Mouse (Mus musculus) left cerebral cortex, adult 8-10 months (tissue): ENCODE data around the gene Icam2. TPM values are rescaled to one million over a fixed set of nuclear protein-coding genes. Genes with fewer than 3 reads are reported as not detected.
A peak's percentile ranks its signal among the peaks of the same experiment; 100 is the strongest.
"Not testable (repeated sequence)": the region's sequence is repeated elsewhere in the genome, so short reads cannot be mapped to it uniquely, and the experiment has no call there.

Experiments
- DNase-seq, 2 experiments: peaks; one replicate each; pipeline ENCODE4 v3.0.0; 2022; ENCODE audit warnings: low spot score in 2 of 2
- total RNA-seq, 4 experiments: library from RNA; stranded (reverse); gene quantifications; 2 replicates each; pipeline ENCODE4 v1.2.4; 2022

Gene Icam2
- 1 to 10 TPM; 2.0 to 2.3 (median 2.2) TPM for total RNA-seq

- no peak for DNase-seq
Measured at GRCm38 (mm10) chr11:106387791-106388216, at the start of gene Icam2. Icam2 (minus strand) TSS chr11:106388075.

DNA sequence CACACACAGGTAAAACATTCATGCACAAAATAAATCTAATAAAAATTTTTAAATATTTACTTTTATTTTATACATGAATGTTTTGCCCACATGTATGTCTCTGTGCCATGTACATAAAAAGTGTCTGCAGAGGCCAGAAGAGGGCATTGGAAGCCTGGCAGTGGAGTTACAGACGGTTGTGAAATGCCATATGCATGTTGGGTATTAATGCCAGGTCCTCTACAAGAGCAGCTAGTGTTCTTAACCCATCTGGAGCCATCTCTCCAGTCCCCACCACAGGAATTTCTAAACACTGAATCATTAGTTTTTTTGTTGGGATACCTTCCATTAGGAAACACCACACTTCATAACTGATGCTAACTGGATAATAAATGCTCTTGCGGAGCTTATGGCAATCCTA is 49.7 kb upstream of the Icam2 start:
- no peak for DNase-seq

GRCm38 (mm10) chr11:106437039-106437438 is 49.2 kb upstream of the Icam2 start:
- no peak for DNase-seq

DNA sequence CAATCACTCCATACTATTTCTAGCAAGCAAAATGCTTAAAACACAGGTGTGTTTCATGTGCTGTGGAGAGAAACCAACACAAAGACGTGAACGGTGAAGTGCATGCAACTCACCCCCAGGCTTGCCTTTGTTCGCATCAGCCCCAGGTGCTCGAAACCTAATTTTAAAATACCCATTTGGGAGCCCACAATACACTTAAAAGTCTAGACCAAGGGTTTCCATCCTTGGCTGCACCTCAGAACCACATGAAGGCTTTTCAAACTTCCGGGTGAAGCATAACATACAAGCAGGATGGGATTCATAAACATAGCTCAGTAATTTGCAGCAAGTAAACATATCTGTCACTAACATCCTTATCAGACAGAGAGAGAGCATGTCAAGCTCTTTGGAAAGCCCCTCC is 42.5 kb upstream of the Icam2 start:
- DNase-seq: no peak

- DNase-seq: no peak
Measured at GRCm38 (mm10) chr11:106429689-106430088, 41.8 kb upstream of the Icam2 start.

- DNase-seq: no peak
Measured at GRCm38 (mm10) chr11:106428556-106428955, 40.7 kb upstream of the Icam2 start.

DNA sequence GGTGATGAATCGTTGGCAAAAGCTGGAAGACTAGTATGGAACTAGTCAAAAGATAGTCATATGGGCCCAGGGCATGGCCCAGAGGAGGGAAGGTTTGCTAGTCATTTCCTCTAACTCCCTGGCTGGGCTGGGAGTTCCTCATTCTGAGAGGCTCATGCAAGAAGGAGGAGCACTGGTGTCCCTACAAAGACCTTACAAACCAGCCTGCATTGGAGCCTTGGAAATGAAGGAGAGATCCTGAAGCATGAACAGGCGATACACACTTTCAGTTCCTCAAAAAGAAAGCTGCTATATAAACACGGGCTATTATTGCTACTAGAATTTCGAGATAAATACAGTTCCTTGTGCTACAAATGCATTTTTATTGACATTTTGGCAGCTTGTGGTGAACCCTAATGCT is 40.2 kb upstream of the Icam2 start:
- DNase-seq: no peak

- DNase-seq: no peak
Measured at GRCm38 (mm10) chr11:106426447-106426846, 38.6 kb upstream of the Icam2 start.

DNA sequence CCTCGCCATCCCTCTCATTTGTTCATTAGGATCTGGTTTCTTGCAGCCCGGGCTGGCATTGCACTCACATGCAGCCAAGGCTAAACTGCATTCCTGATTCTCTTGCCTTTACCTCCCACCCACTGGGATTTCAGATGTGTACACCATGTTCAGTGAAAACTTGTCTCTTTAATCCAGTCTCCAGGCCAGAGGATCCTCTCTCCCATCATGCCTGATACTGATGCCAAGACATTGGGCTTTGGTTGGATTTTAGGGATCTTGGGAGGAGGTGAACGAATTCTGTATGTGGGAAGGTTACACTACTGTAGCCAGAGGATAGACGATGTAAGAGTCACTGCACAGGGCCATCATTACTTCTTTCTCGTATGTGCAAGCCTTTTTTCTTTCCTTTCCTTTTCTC is 37.3 kb upstream of the Icam2 start:
- DNase-seq: no peak

GRCm38 (mm10) chr11:106419262-106420102 is 31.6 kb upstream of the Icam2 start:
- DNase-seq: no peak

- DNase-seq: peak; percentile 65 to 72
Measured at GRCm38 (mm10) chr11:106418622-106419196, 30.8 kb upstream of the Icam2 start.

- no peak for DNase-seq
Measured at GRCm38 (mm10) chr11:106417860-106418259, 30.0 kb upstream of the Icam2 start.

DNA sequence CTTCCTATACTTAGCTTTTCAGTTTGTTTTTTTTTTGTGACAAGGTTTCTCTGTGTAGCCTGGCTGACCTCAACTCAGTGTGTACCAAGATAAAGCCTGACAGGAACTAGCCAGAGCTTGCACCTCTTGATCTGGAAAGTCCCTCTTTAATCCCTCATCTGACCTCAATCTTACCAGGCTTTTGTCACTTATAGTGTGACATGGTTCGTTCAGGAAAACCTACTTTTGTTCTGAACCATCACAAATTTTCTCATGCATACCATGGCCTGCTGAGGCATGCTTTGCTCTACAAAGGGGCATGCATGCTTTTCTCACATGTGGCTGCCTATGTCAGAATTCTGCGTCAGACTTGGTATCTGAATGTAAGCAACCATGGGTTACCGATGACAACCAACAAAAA is 28.5 kb upstream of the Icam2 start:
- no peak for DNase-seq

GRCm38 (mm10) chr11:106412641-106413360 is 24.9 kb upstream of the Icam2 start:
- DNase-seq: no peak

- DNase-seq: no peak
Measured at GRCm38 (mm10) chr11:106411157-106411556, 23.3 kb upstream of the Icam2 start.

DNA sequence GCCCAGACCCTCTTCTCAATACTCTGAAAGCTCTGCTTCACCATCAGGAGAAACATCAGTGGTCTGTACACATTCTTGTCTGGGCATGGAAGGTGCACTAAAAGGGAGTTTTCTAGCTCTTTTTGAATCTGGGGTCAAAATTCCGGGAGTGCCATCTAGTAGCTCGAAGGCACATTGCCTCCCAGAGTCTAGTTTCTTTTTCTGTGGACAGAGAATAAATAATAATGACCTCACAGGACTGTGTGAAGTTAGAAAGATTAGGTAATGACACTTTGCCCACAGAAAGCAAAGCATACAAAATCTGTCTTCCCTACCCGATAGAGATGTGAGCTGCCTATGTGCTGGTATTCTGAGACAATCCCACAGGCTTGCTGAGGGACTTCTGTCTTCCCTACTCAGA is 22.6 kb upstream of the Icam2 start:
- no peak for DNase-seq

GRCm38 (mm10) chr11:106410011-106410410 is 22.1 kb upstream of the Icam2 start:
- DNase-seq: no peak

DNA sequence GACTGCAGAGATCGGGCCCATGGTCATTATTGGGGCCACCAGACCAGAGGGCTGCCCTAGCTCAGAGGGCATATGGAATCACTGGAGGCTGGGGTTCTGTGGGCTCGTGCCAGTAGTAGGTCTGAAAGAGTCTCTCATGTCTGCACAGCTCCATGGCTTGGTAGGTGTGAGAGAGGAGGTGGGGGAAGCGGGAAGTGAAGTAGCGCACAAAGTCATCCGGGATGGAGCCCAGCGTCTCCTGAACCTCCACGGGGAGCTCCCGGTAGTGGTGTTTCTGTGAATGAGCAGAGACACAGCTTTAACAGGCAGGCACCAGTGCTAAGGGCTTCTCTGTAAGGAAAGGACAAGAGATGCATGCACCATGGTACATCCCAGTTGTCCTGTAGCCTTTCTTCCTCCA is 10.6 kb upstream of the Icam2 start:
- no peak for DNase-seq

DNA sequence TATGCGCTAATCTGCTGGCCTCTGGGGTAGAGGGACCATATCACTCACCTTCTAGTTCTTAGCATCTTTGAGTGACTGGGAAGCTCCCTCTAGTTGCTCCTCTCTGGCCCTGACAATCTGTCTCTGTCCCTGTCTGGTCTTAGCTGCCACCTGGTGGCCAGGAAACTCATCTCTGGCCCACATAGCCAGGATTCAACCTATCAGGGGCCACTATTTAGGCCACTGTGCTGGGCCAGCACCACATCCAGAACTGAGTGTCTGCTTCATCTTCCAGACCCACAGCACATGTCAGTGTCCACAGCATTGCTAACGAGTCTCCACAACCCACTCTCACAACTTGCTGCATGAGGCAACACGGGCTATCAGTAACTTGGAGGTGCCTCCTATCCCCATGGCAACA is 9.8 kb upstream of the Icam2 start:
- DNase-seq: no peak

DNA sequence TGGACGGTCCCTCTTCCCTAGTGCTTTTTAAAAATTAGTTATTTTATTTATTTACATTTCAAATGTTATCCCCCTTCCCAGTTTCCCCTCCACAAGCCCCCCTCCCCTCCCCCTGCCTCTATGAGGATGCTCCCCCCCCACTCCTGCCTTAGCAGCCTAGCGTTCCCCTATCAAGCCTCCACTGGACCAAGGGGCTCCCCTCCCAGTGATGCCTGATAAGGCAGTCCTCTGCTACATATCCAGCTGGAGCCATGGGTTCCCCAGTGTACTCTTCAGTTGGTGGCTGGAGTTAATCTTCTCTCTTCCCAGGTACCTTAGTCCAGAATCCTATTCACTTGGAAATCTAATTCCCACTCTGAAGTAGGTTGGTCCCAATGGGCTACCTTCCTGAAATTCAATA is 6.2 kb upstream of the Icam2 start:
- DNase-seq: not testable (repeated sequence)

GRCm38 (mm10) chr11:106393331-106393616 is 5.4 kb upstream of the Icam2 start:
- DNase-seq: no peak

DNA sequence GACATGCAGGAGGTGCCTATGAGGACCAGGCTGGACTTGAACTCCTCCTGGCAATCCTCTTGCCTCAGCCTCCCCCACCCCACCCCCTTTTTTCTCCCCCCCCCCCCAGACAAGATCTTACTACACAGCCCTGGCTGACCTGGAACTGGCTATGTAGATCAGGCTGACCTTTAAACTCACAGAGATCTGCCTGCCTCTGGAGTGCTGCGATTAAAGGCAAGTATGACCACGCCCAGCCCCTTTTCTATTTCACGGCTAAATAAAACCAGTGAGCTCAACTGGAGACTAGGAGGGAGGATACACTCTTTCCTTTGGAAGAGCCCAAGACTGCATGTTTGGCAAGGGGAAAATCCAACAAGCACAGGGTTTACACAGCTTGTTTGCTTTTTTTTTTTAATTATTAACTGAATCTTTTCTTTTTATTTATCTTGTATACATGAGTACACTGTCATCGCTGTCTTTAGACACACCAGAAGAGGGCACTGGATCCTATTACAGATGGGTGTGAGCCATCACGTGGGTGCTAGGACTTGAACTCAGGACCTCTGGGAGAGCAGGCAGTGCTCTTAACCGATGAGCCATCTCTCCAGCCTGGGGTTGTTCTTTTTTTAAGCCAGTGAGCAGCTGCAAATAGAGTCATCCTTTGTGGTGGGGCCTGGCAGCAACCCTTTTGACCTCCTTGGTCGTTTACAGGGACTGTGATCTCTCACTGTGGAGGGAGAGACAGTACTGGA is 4.9 kb upstream of the Icam2 start:
- no peak for DNase-seq
